Mouse (Mus musculus) neural tube, embryonic 12.5 days (tissue): ENCODE measurements around the gene Chpf. TPM values are rescaled to one million over a fixed set of nuclear protein-coding genes. Genes with fewer than 3 reads are reported as not detected.

Source experiments
- ATAC-seq: fragments of 200-750 bp; cut with Nextera tagmentation; 2 replicates; pipeline ENCODE4 v1.8.0; 2017; ENCODE audit warnings: low read depth, mild to moderate bottlenecking, moderate TSS enrichment, moderate library complexity; ENCODE audit not compliant: low FRiP score
- H3K27ac ChIP-seq: fragments of 300-500 bp; sonication (generic); 2 replicates; pipeline ENCODE4 v1.5.1; 2016
- H3K27me3 ChIP-seq: fragments of 300-500 bp; sonication (generic); replicated peaks from 2 replicates; pipeline ENCODE4 v1.6.1; 2016; ENCODE audit warnings: mild to moderate bottlenecking
- H3K36me3 ChIP-seq: fragments of 300-500 bp; sonication (generic); 2 replicates; pipeline ENCODE4 v1.6.1; 2016; ENCODE audit warnings: mild to moderate bottlenecking
- H3K4me1 ChIP-seq: fragments of 300-500 bp; sonication (generic); 2 replicates; pipeline ENCODE4 v1.6.1; 2016
- H3K4me2 ChIP-seq: fragments of 300-500 bp; sonication (generic); replicated peaks from 2 replicates; pipeline ENCODE4 v1.6.1; 2016; ENCODE audit warnings: mild to moderate bottlenecking
- H3K4me3 ChIP-seq: fragments of 300-500 bp; sonication (generic); 2 replicates; pipeline ENCODE4 v1.5.1; 2016
- H3K9ac ChIP-seq: fragments of 300-500 bp; sonication (generic); 2 replicates; pipeline ENCODE4 v1.6.1; 2016; ENCODE audit warnings: mild to moderate bottlenecking
- H3K9me3 ChIP-seq: fragments of 300-500 bp; sonication (generic); 2 replicates; pipeline ENCODE4 v1.6.1; 2016; ENCODE audit warnings: mild to moderate bottlenecking
- WGBS: fragments of 180-500 bp; shearing (Covaris S2); methylation state at CpG from one replicate; pipeline ENCODE4 v1.1.7; 2016; 5-methylcytosine and 5-hydroxymethylcytosine counted together
- polyA plus RNA-seq: library from polyadenylated mRNA; unstranded; fragments of >200 nt; fragmentation: Nextera tagmentation; extraction: Ambion mirVana; gene quantifications from 2 replicates; pipeline ENCODE4 v1.2.1, GENCODE M21; 2016

The Chpf gene
- polyA plus RNA-seq = 43.6 and 43.7 TPM in 2 replicates

GRCm38 (mm10) chr1:75478916-75479634, at the start of gene Chpf, which contains the start of gene Tmem198:
TSS of gene Chpf (minus strand) at chr1:75479307.
TSS of gene Tmem198 (plus strand) at chr1:75479532.
- peak within 1 kb of the TSS; percentile 93 for H3K4me2 ChIP-seq
- peak within 1 kb of the TSS; percentile 80 for H3K9ac ChIP-seq
- H3K4me1 ChIP-seq = peaks cover 36% of the 10 kb centered on the region
- under 1% methylated on average over 71 of the region's 76 CpGs for WGBS
- no peaks in the 10 kb centered on the region for H3K9me3 ChIP-seq
- H3K27ac ChIP-seq = peak within 1 kb of the TSS; percentile 69
- peak within 1 kb of the TSS; percentile 84 for H3K4me3 ChIP-seq
- H3K27me3 ChIP-seq = peaks cover 17% of the 10 kb centered on the region
- peak; percentile 90 for ATAC-seq
- peaks cover 34% of the 10 kb centered on the region for H3K36me3 ChIP-seq

- WGBS = 87% methylated on average over 7 of the region's 7 CpGs
- H3K9me3 ChIP-seq = no peaks in the 10 kb centered on the region
- ATAC-seq = no peak
- peaks cover 37% of the 10 kb centered on the region for H3K36me3 ChIP-seq
- no peak overlapping the region for H3K27ac ChIP-seq
- no peak overlapping the region for H3K4me3 ChIP-seq
- H3K4me2 ChIP-seq = no peak overlapping the region
- H3K9ac ChIP-seq = no peak overlapping the region
- 0 out of 2 replicates have a peak, but pooled peaks cover 3% of the 10 kb centered on the region for H3K4me1 ChIP-seq
- H3K27me3 ChIP-seq = no peaks in the 10 kb centered on the region
Measured at GRCm38 (mm10) chr1:75524679-75525078, 45.6 kb upstream of the Chpf start.

GRCm38 (mm10) chr1:75521321-75522031, 42.4 kb upstream of the Chpf start, which contains the start of gene Stk11ip:
TSS of gene Stk11ip (plus strand) at chr1:75521529.
- Histone ChIP-seq H3K9me3 (no peaks in the 10 kb centered on the region), H3K4me2 (peak within 1 kb of the TSS; percentile 71), H3K27me3 (no peaks in the 10 kb centered on the region), H3K27ac (peak within 1 kb of the TSS; percentile 78), H3K36me3 (peaks cover 9% of the 10 kb centered on the region), H3K4me1 (0 out of 2 replicates have a peak, but pooled peaks cover 3% of the 10 kb centered on the region), H3K4me3 (peak within 1 kb of the TSS; percentile 62), H3K9ac (peak within 1 kb of the TSS; percentile 51)
- WGBS = under 1% methylated on average over 46 of the region's 46 CpGs
- ATAC-seq = peak; percentile 97

- Histone ChIP-seq H3K4me3 (no peak overlapping the region), H3K4me1 (0 out of 2 replicates have a peak, but pooled peaks cover 3% of the 10 kb centered on the region), H3K36me3 (no peaks in the 10 kb centered on the region), H3K4me2 (no peak overlapping the region), H3K9ac (no peak overlapping the region), H3K9me3 (no peaks in the 10 kb centered on the region), H3K27ac (no peak overlapping the region), H3K27me3 (no peaks in the 10 kb centered on the region)
- 89% methylated on average over 5 of the region's 5 CpGs for WGBS
- no peak for ATAC-seq
Measured at GRCm38 (mm10) chr1:75519576-75519975, 40.5 kb upstream of the Chpf start.

- Histone ChIP-seq H3K4me2 (no peak overlapping the region), H3K27ac (no peak overlapping the region), H3K9ac (no peak overlapping the region), H3K4me3 (no peak overlapping the region), H3K4me1 (0 out of 2 replicates have a peak, but pooled peaks cover 3% of the 10 kb centered on the region), H3K36me3 (no peaks in the 10 kb centered on the region), H3K9me3 (no peaks in the 10 kb centered on the region), H3K27me3 (no peaks in the 10 kb centered on the region)
- no peak for ATAC-seq
- WGBS = 96% methylated on average over 4 of the region's 4 CpGs
Measured at GRCm38 (mm10) chr1:75518427-75518826, 39.3 kb upstream of the Chpf start.

- WGBS = 56% methylated on average over 4 of the region's 4 CpGs
- H3K4me2 ChIP-seq = no peak overlapping the region
- H3K9me3 ChIP-seq = no peaks in the 10 kb centered on the region
- 0 out of 2 replicates have a peak, but pooled peaks cover 3% of the 10 kb centered on the region for H3K4me1 ChIP-seq
- no peaks in the 10 kb centered on the region for H3K27me3 ChIP-seq
- H3K4me3 ChIP-seq = no peak overlapping the region
- H3K36me3 ChIP-seq = no peaks in the 10 kb centered on the region
- H3K27ac ChIP-seq = no peak overlapping the region
- no peak for ATAC-seq
- no peak overlapping the region for H3K9ac ChIP-seq
Measured at GRCm38 (mm10) chr1:75517984-75518383, 38.9 kb upstream of the Chpf start.

- H3K4me3 ChIP-seq = no peak overlapping the region
- 86% methylated on average over 15 of the region's 15 CpGs for WGBS
- no peaks in the 10 kb centered on the region for H3K27me3 ChIP-seq
- no peak overlapping the region for H3K4me2 ChIP-seq
- 0 out of 2 replicates have a peak, but pooled peaks cover under 1% of the 10 kb centered on the region for H3K4me1 ChIP-seq
- no peaks in the 10 kb centered on the region for H3K36me3 ChIP-seq
- H3K27ac ChIP-seq = no peak overlapping the region
- no peak for ATAC-seq
- H3K9ac ChIP-seq = no peak overlapping the region
- H3K9me3 ChIP-seq = no peaks in the 10 kb centered on the region
Measured at GRCm38 (mm10) chr1:75516703-75517380, 37.7 kb upstream of the Chpf start.

- ATAC-seq = no peak
- Histone ChIP-seq H3K4me1 (no peaks in the 10 kb centered on the region), H3K36me3 (no peaks in the 10 kb centered on the region), H3K27me3 (0 out of 2 replicates have a peak, but pooled peaks cover 8% of the 10 kb centered on the region), H3K4me2 (no peak overlapping the region), H3K9me3 (no peaks in the 10 kb centered on the region), H3K27ac (no peak overlapping the region), H3K9ac (no peak overlapping the region), H3K4me3 (no peak overlapping the region)
- WGBS = 89% methylated on average over 3 of the region's 3 CpGs
Measured at GRCm38 (mm10) chr1:75512550-75512949, 33.4 kb upstream of the Chpf start.

GRCm38 (mm10) chr1:75511437-75512210, 32.5 kb upstream of the Chpf start:
- 69% methylated on average over 4 of the region's 4 CpGs for WGBS
- Histone ChIP-seq H3K9ac (no peak overlapping the region), H3K9me3 (no peaks in the 10 kb centered on the region), H3K4me2 (no peak overlapping the region), H3K27me3 (0 out of 2 replicates have a peak, but pooled peaks cover 15% of the 10 kb centered on the region), H3K4me3 (no peak overlapping the region), H3K27ac (no peak overlapping the region), H3K36me3 (no peaks in the 10 kb centered on the region), H3K4me1 (peaks cover 9% of the 10 kb centered on the region; the same call in 1 of the 2 replicates)
- ATAC-seq = no peak

GRCm38 (mm10) chr1:75510154-75510553, 31.0 kb upstream of the Chpf start:
- H3K9ac ChIP-seq = no peak overlapping the region
- WGBS = 74% methylated on average over 5 of the region's 5 CpGs

GRCm38 (mm10) chr1:75509586-75509985, 30.5 kb upstream of the Chpf start:
- 56% methylated on average over 20 of the region's 20 CpGs for WGBS
- Histone ChIP-seq H3K4me2 (no peak overlapping the region), H3K27me3 (0 out of 2 replicates have a peak, but pooled peaks cover 15% of the 10 kb centered on the region), H3K27ac (no peak overlapping the region), H3K9ac (no peak overlapping the region), H3K4me1 (peaks cover 19% of the 10 kb centered on the region), H3K4me3 (no peak overlapping the region), H3K36me3 (no peaks in the 10 kb centered on the region), H3K9me3 (no peaks in the 10 kb centered on the region)
- ATAC-seq = no peak

More at GRCm38 (mm10) chr1:75510154-75510553, 31.0 kb upstream of the Chpf start:
- Histone ChIP-seq H3K27me3 (0 out of 2 replicates have a peak, but pooled peaks cover 15% of the 10 kb centered on the region), H3K9me3 (no peaks in the 10 kb centered on the region), H3K27ac (no peak overlapping the region), H3K4me2 (no peak overlapping the region), H3K4me3 (no peak overlapping the region), H3K36me3 (no peaks in the 10 kb centered on the region), H3K4me1 (peaks cover 14% of the 10 kb centered on the region; the same call in 1 of the 2 replicates)
- no peak for ATAC-seq
